Mouse (Mus musculus) liver (tissue): ENCODE results near the gene Iqcb1.
"Not testable (repeated sequence)": the region's sequence is repeated elsewhere in the genome, so short reads cannot be mapped to it uniquely, and the experiment has no call there.

Source experiments
- DNase-seq: peaks from one replicate; pipeline ENCODE4 v3.0.0-alpha.2; 2020; ENCODE audit warnings: mixed read lengths

Gene Iqcb1

DNA sequence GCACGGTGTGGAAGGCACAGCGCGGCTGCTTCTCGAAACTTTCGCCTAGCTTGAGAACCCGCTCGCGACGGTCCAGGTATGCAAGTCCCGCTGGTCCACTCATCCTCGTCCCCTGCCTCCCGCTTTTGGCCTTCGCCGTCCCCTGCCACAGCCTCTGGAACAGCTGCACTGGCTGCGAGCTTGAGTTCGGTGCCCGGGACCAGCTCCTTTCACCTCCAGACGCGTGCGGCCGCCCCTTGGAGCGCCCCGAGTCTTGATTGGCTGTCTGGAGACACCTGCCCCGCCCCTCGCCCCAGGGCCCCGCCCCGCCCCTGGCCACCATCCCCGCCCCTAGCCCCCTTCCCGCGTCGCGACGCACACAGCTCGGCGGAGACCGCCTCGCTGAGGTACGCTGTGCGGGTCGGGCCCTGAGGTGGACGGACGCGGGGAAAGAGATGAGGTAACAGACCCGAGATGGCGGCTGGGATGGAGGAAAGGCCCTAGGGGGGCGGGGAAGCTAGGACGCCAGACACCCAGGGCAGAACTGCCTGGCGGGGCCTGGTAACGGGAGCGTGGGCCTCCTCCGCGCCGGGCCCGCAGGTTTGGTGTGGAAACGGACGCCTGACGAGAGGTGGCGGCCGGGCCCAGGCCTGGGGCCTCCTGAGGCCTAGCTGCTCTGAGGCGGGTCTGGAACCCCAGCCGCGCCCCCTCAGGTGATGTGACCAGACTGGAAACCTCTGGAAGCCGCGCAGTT, at the start of gene Iqcb1:
Gene Iqcb1, plus strand, starts transcription at position 332 of the 733 bp plus-strand sequence.
- peak; percentile 95 for DNase-seq

DNA sequence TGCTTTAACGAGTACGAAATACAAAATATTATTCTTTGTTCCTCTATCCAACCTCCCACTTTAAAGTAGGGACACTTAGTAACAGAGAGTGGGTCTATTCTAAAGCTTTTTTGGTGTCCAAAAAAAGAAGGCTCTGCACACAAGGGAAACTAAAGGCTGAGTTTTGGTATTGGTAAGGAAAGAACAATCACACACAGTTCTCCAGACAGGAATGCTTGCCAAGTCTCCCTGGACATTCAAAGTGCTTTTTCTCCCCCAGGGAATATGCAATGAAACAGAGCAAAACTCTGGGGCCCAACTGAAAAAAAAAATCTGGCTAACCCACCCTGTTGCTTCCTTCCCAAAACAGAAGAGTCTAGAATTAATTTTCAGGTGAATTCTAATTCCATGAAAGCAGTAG, 44.0 kb upstream of the Iqcb1 start:
- DNase-seq = no peak

DNA sequence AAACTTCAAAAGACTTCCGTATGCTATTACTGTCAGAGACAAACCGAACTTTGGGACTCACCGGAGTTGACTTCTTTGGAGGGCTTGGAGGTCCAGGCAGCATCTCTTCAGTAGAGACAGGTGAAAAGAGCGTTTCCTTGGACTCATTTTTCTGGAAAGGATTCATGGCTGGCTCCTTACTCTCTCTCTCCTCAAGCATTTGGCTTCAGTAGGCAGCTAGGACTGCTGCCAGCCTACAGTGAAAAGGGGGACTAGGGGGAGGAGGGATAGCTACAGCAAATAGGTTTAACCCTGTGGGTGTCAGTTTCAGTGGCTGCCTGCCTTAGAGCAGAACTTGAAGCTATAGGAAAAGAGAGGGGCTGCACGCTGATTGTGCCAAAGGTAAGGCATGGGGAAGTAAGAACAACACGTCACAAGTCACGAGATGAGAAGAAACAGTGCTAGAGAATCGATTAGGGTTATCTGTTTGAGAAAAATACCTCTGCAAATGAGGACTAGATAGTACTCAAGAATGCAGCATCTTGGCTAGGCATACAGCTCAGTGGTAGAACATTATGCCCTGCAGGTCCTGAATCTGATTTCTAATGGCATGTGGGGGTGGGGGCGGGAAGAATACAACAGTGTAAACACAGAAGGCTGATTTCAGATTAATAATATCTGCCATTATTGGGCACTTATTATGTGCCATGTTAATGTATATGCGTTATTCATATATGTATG, 43.4 kb upstream of the Iqcb1 start, which contains the start of gene Slc15a2:
Gene Slc15a2, minus strand, starts transcription at position 369 of the 720 bp plus-strand sequence.
- no peak for DNase-seq

DNA sequence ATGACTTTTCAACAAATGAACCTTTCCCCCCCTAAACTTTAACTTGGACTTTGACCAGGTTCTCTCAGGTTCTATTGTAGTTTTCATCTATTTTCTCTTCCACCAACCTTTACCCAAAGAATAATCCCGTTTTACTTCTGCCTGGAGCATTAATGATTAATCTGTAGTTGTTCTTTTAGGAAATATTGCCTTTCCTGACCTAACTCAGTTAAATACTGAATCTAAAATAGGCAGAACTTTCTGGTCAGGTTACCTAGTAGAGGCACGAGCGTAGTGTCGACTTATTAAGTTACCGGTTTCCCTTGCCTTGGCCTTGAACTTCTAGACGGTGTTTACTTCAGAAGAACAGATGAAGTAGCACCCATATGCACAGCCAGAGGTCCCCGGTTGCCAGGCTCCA, 41.7 kb upstream of the Iqcb1 start:
- no peak for DNase-seq

DNA sequence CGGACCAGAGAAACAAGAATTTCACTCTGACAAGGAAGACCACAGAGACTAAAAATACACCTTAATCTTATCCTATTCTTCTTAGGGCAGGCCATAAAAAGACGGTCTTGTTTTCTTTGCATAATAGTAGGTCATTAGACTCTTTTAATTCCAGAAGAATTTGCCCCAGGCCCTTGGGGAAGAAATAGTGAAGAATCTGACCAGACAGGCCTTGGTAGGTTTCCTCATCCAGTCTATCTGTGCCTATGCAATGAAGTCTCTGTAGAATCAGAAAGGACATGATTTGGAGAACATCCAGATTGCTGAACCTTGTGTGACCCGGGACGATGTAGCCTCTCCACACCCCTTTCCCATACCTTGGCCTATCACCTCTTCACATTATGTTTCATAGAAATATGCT, 38.0 kb upstream of the Iqcb1 start:
- DNase-seq = no peak

DNA sequence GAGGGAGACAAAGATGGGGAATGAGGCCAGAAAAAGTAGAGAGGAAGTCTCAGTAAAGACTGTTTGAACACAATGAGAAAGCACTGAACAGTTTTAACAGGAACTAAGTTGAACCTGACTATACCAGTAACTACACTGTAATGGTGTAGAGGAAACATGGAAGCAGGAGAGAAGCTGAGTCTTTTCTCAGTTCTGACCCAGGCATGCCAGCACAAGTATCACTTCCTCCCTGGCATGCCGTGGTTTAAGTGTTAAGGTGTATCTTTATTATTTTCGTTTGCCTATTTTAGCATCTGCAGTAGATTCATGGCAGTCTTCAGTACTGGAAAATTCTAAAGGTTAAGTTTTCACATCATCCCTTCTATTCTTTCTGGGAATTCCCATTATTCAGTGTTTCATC, 33.2 kb upstream of the Iqcb1 start:
- DNase-seq = no peak

DNA sequence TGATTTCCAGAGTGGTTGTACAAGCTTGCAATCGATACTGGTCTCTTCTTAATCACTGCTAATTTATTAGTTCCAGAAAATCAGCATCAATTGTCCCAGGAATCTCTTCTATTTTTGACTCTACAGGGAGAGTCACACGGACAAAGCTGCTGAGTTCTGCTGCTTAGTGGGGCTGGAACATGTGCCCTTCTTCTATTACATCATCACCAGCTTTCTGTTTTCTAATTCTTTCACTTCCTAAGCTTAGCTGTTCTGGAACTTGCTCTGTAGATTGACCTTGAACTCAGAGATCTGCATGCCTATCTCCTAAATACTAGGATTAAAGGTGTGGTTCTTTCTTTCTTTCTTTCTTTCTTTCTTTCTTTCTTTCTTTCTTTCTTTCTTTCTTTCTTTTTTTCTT, 29.9 kb upstream of the Iqcb1 start:
- DNase-seq = no peak

DNA sequence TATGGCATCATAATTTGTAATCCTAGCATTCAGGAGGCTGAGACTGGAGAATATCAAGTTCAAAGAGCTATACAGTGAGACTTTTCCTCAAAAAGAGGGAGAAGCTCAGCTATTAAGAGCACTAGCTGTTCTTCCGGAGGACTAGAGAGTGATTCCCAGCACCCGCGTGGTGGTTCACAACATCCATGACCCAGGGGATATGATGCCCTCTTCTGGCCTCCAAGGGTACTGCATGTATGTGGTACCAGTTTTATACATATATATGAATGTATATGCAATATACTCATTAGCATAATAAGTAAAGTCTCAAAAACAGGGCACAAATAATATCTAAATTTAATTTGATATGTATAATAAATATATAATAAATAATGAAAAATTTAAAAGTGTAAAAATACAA, 25.8 kb upstream of the Iqcb1 start:
- DNase-seq = no peak

DNA sequence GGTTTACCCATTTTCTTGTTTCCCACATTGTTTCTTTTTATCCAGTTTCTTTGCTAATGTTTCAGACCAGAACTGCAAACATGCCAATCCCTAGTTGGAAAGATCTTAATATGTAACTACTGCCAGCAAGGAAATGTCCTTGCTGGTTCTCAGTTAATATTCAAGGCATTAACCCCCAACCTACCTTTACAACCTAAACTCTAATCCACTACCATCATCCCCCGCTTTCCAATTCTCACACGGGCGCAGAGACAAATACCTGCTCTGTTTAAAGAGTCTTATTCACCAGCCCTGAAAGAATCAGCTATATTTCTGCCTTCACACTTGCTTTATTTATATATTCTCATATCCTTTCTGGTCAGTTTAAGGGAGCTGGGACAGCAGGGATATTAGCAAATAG, 19.6 kb upstream of the Iqcb1 start:
- DNase-seq = no peak

DNA sequence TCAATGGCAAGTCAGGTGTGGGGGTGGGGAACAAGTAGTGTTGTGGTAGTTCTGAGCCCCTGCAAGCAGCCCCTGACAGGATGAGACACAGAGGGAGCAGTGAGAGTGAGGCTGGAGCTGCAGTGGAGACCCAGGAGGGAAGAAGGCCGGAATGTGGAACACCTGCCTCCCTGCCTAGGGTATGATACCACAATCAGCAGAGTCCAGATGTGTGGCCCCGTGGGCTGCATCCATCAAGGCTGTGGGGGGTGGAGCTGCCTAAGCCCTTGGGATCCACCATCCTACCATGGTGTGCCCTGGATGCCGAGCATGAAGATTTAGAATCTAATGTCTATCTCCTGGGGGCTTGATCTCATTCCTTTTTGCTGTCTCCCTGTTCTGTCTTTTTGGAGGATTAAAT, 14.5 kb upstream of the Iqcb1 start:
- peak; percentile 24 for DNase-seq

DNA sequence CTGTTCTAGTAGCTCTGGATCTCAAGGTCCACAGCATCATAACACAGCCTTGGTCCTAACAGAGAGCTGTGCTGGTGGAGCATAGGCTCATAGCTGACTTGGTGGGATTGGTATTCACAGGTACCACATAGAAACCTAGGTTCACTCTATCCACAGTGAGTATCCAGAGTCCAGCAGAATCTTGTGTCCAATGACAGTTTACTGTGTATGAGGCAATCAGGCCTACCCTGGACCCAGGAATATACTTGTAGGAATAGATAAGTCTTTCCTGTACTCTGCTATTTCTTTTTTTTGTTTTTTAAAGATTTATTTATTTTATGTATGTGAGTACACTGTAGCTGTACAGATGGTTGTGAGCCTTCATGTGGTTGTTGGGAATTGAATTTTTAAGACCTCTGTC, 11.3 kb upstream of the Iqcb1 start:
- no peak for DNase-seq

DNA sequence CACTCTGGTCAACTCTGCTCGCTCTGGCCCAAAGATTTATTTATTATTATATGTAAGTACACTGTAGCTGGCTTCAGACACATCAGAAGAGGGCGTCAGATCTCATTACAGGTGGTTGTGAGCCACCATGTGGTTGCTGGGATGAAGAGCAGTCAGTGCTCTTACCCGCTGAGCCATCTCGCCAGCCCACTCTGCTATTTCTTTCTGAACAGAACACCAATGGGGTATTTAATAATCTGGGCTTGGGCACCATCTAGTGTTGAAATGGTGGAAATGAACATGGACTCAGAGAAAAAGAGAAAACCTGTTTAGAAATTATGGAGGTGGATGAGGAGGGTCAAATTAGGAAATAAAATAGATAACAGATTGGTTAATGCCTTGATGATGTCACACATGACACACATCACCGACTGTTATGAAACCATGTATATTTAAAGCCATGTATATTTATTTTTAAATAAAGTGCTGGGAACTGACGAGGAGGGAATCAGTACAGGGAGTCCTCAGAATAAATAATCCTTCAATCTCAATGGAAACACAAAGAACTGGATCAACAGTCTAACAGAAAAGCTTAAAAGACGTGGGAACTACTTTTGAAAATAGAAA, 10.8 kb upstream of the Iqcb1 start:
- peak; percentile 59 for DNase-seq

DNA sequence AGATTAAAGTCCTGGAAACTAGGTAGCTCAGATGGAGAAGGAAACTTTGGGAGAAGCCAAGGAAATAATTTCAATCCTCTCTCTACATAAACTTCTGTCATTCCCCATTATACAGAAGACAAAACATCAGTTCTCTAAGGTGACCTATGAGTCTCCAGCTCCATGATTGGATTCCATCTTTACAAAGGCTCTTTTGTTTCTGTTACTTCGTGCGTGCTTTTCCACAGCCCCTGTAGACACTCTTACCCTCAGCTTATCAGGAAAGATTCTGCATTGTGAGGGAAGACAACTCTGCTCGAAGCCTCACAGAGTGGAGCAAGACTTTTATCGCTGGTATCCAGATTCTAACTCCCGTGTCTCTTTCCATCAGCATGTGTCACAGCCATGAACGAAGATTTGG, 8.2 kb upstream of the Iqcb1 start:
- DNase-seq = no peak

DNA sequence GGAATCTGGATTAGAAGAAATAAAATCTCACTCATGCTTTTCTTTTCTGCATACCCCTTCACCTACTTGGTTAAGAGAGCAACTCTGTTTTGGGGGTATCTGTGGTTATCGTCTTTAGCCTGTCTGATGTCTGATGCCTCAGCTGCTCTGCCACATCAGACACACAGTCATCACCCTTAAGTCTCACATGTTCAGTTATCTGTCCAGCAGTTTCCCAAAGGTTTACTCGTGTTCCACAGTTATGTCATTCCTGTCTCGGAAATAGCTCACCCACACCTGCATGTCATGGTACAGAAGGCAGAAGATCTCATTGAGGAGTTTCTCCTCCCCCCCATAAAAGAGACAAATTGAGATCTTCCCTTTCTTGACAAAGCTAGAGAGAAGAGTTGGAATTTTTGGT, 7.4 kb upstream of the Iqcb1 start:
- DNase-seq = no peak

DNA sequence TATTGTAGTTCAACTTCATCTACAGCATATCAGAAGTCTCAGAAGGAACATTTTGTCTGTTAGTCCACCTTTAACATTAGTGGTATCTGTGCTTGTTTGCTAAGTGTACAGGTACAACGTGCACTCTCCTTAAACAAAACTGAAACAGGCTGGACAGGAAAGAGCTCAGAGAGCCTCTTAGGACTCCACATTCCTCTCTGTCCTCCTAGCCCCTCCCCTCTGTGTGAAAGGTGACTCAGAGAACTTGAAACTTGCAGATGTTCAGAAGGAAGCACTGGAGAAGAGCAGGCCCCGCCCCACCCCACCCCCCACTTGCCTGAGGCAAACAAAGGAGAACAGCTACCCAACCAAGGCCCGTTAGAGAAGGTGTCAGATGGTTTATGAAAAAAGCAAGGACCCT, 6.7 kb upstream of the Iqcb1 start:
- peak; percentile 30 for DNase-seq

DNA sequence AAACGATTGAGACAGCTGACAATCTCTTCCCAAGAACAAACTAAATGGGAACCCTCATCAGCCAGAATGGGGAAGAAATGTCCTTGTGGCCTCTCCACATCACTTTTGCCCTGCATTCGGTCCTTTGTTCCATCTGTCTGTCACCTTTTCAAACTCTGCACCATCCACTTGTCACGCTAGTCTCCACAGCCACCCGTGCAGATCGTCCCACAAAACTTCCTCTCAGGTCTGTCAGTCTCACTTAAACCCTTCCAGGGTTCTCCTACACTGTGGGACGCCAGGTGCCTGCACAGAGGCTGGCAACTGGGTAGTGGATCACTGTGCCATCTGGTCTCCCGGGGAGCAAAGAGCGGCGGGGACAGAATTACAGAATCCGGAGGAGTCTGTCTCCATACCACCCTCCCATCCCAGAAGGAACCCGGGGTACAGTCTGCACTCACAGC, 553 bp upstream of the Iqcb1 start:
- DNase-seq = no peak

DNA sequence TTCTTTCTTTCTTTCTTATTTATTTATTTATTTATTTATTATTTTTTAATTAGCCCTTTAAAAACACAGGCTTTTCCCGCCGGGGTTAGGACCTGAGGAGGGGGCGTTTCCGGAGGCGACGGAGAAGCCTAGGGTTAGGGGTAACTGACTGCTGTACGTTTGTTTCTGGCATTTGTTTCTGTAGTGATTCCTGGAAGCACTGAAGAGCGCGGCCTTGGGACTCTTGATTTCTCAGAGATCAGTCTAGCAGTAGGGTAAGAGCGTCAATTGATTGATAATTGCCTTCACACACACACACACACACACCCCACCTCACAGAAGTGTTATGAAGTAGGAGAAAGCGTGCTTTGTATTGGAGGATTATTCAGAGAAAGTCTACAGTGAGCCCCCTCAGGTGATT, 635 bp downstream of the Iqcb1 start:
- no peak for DNase-seq

DNA sequence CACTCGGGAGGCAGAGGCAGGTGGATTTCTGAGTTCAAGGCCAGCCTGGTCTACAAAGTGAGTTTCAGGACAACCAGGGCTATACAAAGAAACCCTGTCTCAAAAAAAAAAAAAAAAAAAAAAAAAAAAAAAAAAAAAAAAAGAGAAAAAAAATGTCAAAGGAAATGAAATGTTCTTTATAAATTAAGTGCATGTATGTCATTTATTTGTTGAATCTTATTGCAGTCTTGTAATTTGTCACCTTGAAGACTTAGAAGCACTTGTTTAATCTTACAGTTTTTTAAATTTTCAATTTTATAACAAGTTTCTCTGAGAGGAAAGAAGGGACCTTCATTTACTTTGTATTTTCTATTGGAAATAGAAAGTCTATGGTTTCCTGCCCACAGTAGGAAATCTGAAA, 18.7 kb downstream of the Iqcb1 start:
- DNase-seq = not testable (repeated sequence)

DNA sequence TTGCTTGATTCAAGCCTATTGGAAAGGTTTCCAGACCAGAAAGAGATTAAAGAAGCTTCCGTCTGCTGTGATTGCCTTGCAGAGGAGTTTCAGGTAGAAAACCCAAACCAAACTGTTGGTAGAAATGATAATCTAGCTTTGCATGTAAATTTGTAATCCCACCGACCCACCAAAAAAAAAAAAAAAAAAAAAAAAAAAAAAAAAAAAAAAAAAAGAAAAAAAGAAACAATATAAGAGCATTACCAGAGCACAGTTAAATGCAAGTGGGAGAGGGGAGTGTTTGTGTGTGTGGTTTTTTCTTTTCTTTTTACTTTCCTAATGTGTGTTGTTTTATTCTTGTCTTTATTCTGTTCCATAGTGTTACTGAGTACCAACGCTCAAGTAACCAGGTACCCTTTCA, 23.0 kb downstream of the Iqcb1 start:
- DNase-seq = no peak

DNA sequence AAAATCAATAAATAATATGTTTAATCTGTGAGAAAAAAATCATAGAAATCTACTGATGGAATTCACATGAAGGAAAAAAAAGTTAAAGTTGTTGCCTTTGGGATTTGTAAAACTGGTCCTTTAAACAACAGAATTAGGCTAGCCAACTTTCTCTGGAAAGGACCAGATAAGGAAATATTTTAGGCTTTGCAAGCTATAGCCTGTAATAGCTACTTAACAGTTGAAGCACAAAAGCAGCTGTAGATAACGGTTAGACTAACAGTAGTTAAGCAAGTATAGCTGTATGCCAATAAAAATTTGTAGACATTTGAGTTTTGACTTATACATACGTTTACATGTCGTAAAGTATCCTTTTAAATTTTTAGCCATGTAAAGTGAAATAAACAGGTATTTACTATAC, 35.4 kb downstream of the Iqcb1 start:
- DNase-seq = no peak

DNA sequence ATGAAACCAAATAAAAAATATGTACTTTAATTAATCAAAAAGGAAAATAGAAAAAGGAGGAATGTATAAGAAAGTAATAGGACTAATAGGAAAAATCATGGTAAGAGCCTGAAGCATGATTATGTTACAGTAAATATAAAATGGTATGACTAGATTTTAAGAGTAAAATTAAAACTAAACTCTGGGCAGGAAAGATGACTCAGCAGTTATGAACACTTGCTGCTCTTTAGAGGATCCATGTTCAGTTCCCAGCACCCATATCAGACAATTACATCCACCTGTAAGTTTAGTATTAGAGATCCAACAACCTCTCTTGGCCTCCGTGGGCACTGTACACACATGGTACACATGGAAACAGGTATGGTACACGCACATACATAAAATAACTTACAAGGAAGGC, 41.3 kb downstream of the Iqcb1 start:
- no peak for DNase-seq

DNA sequence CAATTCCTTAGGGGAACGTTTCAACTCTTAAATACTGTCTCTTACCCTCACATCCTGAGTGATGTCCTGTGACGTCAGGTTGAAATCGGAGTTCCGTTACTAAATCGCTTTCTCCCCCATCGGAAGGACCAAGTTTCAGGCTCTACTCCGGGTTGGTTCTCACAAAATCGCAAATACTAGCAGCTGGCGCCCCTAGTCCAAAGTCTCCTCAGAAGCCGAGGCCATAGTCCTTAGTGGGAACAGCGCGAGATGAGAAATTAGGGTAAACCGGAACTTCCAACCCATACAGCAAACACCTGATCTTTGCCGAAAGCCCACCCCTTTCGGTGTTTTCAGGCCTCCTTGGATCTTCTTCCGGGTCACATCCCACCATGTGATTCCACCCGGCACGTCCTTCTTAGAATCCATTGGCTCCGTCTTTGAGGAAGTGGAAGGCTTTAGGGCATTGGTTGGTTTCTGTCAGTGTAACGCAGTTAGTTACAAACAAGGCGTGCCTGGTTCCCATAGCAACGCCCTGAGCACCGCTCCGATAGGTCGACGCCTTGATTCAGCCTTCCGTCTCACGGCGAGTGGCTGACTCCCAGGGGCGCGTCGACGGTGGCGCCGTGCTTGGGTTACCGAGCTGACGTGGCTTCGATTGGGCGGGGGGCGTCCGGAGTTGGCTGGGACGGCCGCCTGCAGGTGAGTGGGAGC, 46.5 kb downstream of the Iqcb1 start, which contains the start of the genes Eaf2 and Golgb1:
Gene Eaf2, minus strand, starts transcription at position 421 of the 693 bp plus-strand sequence.
Gene Golgb1, plus strand, starts transcription at position 558 of the 693 bp plus-strand sequence.
- DNase-seq = peak; percentile 96

DNA sequence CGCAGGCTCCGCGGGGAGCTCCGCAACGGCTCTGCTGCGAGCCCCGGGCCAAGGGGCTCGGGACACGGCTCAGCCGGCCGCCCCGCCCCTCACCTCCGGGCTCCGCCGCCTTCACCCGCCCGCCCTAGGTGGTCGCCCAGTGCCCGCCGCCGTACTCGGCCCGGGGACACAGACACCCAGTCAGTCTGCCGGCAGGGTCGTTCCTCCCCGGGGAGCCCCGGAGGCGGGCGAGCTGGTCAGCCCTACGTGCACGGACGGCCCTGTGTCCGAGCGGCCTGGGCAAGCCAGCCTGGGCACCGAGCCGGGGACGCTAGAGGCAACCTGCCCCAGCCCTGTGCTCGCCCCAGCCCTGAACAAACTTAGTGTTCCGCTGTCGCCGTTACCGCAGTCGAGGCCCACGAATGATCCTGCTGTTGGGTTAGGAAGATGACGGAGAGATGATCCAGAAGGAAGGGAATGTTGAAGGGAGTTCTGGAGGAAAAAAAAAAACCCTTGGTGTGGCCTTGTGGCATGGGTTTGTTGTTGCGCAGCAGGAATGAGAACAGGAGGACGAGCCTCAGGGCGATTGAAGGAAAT, 47.2 kb downstream of the Iqcb1 start:
- DNase-seq = no peak
